Mouse (Mus musculus) forebrain, embryonic 16.5 days (tissue): ENCODE measurements at regions not wholly inside any gene's neighbourhood (a gene's known extent, or its start where the extent isn't known, plus 50 kb on each side); places are given as distances from the start of the nearest gene placed in this dataset.

Experiments
- ATAC-seq: fragments of 200-750 bp; cut with Nextera tagmentation; 2 replicates; pipeline ENCODE4 v1.8.0; 2017; ENCODE audit warnings: mild to moderate bottlenecking, moderate library complexity
- H3K27ac ChIP-seq: fragments of 300-500 bp; sonication (generic); 2 replicates; pipeline ENCODE4 v1.5.1; 2014; ENCODE audit warnings: low read length, control low read depth
- H3K27me3 ChIP-seq: fragments of 300-500 bp; sonication (generic); replicated peaks from 2 replicates; pipeline ENCODE4 v1.6.1; 2014; ENCODE audit warnings: low read length; ENCODE audit not compliant: control insufficient read depth, insufficient read depth
- H3K36me3 ChIP-seq: fragments of 300-500 bp; sonication (generic); 2 replicates; pipeline ENCODE4 v1.6.1; 2014; ENCODE audit not compliant: control insufficient read depth, insufficient read depth
- H3K4me1 ChIP-seq: fragments of 300-500 bp; sonication (generic); replicated peaks from 2 replicates; pipeline ENCODE4 v1.6.1; 2014; ENCODE audit warnings: low read length; ENCODE audit not compliant: control insufficient read depth, insufficient read depth
- H3K4me2 ChIP-seq: fragments of 300-500 bp; sonication (generic); 2 replicates; pipeline ENCODE4 v1.6.1; 2014; ENCODE audit warnings: mild to moderate bottlenecking, low read length, control low read depth
- H3K4me3 ChIP-seq: fragments of 300-500 bp; sonication (generic); replicated peaks from 2 replicates; pipeline ENCODE4 v1.5.1; 2014; ENCODE audit warnings: mild to moderate bottlenecking, low read length, control low read depth
- H3K9ac ChIP-seq: fragments of 300-500 bp; sonication (generic); replicated peaks from 2 replicates; pipeline ENCODE4 v1.6.1; 2014; ENCODE audit warnings: low read depth, low read length, control low read depth
- H3K9me3 ChIP-seq: fragments of 300-500 bp; sonication (generic); 2 replicates; pipeline ENCODE4 v1.6.1; 2016; ENCODE audit warnings: low read length; ENCODE audit not compliant: control insufficient read depth
- WGBS: fragments of 180-500 bp; shearing (Covaris S2); extraction: QIAGEN DNeasy Blood & Tissue Kit; methylation state at CpG from one replicate; pipeline ENCODE4 v1.1.7; 2014; 5-methylcytosine and 5-hydroxymethylcytosine counted together

GRCm38 (mm10) chr4:90744106-90744505, 525.5 kb downstream of the Zfp352 start:
- Histone ChIP-seq H3K4me2 (no peak overlapping the region), H3K36me3 (no peaks in the 10 kb centered on the region), H3K4me1 (no peaks in the 10 kb centered on the region), H3K4me3 (no peak overlapping the region), H3K9me3 (no peaks in the 10 kb centered on the region), H3K9ac (no peak overlapping the region), H3K27ac (no peak overlapping the region), H3K27me3 (no peaks in the 10 kb centered on the region)
- 43% methylated on average over 1 of the region's 1 CpGs for WGBS
- ATAC-seq, result no peak
